Mouse (Mus musculus) lung, adult 2 months (tissue): Measurements from ENCODE around the gene Vps33b. TPM values are rescaled to one million over a fixed set of nuclear protein-coding genes. Genes with fewer than 3 reads are reported as not detected.
A peak's percentile ranks its signal among the peaks of the same experiment; 100 is the strongest.
"Not testable (repeated sequence)": the region's sequence is repeated elsewhere in the genome, so short reads cannot be mapped to it uniquely, and the experiment has no call there.

Experiments used
- DNase-seq: peaks from one replicate; pipeline ENCODE4 v3.0.0; 2022
- H3K4me1 ChIP-seq: fragments of 200-500 bp; 2 replicates; pipeline ENCODE4 v1.6.1; 2011; ENCODE audit warnings: low read length; ENCODE audit not compliant: control insufficient read depth, insufficient read depth
- H3K4me3 ChIP-seq: fragments of 200-500 bp; replicated peaks from 2 replicates; pipeline ENCODE3; 2011; ENCODE audit warnings: low read depth, mild to moderate bottlenecking, control low read depth, low read length; ENCODE audit errors: extremely low read depth
- CTCF ChIP-seq: fragments of 200-500 bp; IDR thresholded peaks from 2 replicates; pipeline ENCODE4 v1.5.1; 2011; ENCODE audit warnings: mild to moderate bottlenecking, low read length, control low read depth; ENCODE audit not compliant: insufficient read depth
- POLR2A ChIP-seq: fragments of 200-500 bp; IDR thresholded peaks from 2 replicates; pipeline ENCODE4 v1.6.1; 2011; ENCODE audit warnings: low read depth, mild to moderate bottlenecking, control low read depth, low read length, borderline replicate concordance; ENCODE audit errors: extremely low read depth
- WGBS: fragments of 180-500 bp; shearing (Covaris S2); methylation state at CpG from one replicate; pipeline ENCODE4 v1.1.7; 2018; 5-methylcytosine and 5-hydroxymethylcytosine counted together
- polyA plus RNA-seq: library from polyadenylated mRNA; depleted of rRNA; stranded (reverse); fragments of >200 nt; gene quantifications from 2 replicates; pipeline ENCODE4 v1.2.3, GENCODE M21; 2012

Vps33b gene
- polyA plus RNA-seq, 1 experiment: 14.4 TPM

- 88% methylated on average over 2 of the region's 2 CpGs for WGBS
- TF ChIP-seq POLR2A: no peak
- TF ChIP-seq CTCF: peak; percentile 23; the same call in 1 of the 2 replicates
- DNase-seq: no peak
- Histone ChIP-seq H3K4me3 (no peak overlapping the region), H3K4me1 (no peaks in the 10 kb centered on the region)
These were observed 32.1 kb downstream of the Vps33b start for GRCm38 (mm10) chr7:80301522-80301921.

- no peak for DNase-seq
- Histone ChIP-seq H3K4me3 (no peak overlapping the region), H3K4me1 (no peaks in the 10 kb centered on the region)
- TF ChIP-seq CTCF: no peak
- no peak for TF ChIP-seq POLR2A
- WGBS: 71% methylated on average over 3 of the region's 3 CpGs
These were observed 38.3 kb downstream of the Vps33b start for GRCm38 (mm10) chr7:80307766-80308165.

- DNase-seq: peak; percentile 22
- peak overlapping the region; percentile 9 for H3K4me3 ChIP-seq
- no peaks in the 10 kb centered on the region for H3K4me1 ChIP-seq
- TF ChIP-seq POLR2A: no peak
- no peak for TF ChIP-seq CTCF
- 70% methylated on average over 7 of the region's 7 CpGs for WGBS
These were observed 41.3 kb downstream of the Vps33b start for GRCm38 (mm10) chr7:80310771-80311170.

GRCm38 (mm10) chr7:80315733-80316132 is 46.3 kb downstream of the Vps33b start:
- Histone ChIP-seq H3K4me3 (no peak overlapping the region), H3K4me1 (no peaks in the 10 kb centered on the region)
- no peak for DNase-seq
- WGBS: 85% methylated on average over 2 of the region's 2 CpGs
- TF ChIP-seq CTCF: no peak
- TF ChIP-seq POLR2A: no peak

- TF ChIP-seq POLR2A (no peak), CTCF (no peak)
- WGBS: 60% methylated on average over 1 of the region's 1 CpGs
- Histone ChIP-seq H3K4me1 (no peaks in the 10 kb centered on the region), H3K4me3 (no peak overlapping the region)
- no peak for DNase-seq
These were observed 48.1 kb downstream of the Vps33b start for GRCm38 (mm10) chr7:80317439-80318115.

GRCm38 (mm10) chr7:80318670-80319069 is 49.2 kb downstream of the Vps33b start:
- WGBS: 87% methylated on average over 4 of the region's 4 CpGs
- no peak for TF ChIP-seq POLR2A
- TF ChIP-seq CTCF: no peak
- H3K4me1 ChIP-seq: peaks cover 3% of the 10 kb centered on the region; the same call in 1 of the 2 replicates

GRCm38 (mm10) chr7:80319846-80320496 is 50.5 kb downstream of the Vps33b start:
- Histone ChIP-seq H3K4me3 (no peak overlapping the region), H3K4me1 (peaks cover 3% of the 10 kb centered on the region; the same call in 1 of the 2 replicates)
- TF ChIP-seq POLR2A (no peak), CTCF (no peak)
- no peak for DNase-seq
- WGBS: 85% methylated on average over 19 of the region's 19 CpGs

More at GRCm38 (mm10) chr7:80318670-80319069, 49.2 kb downstream of the Vps33b start:
- DNase-seq: no peak
- H3K4me3 ChIP-seq: no peak overlapping the region

- TF ChIP-seq POLR2A (no peak), CTCF (no peak)
- DNase-seq: no peak
- WGBS: 20% methylated on average over 8 of the region's 8 CpGs
- Histone ChIP-seq H3K4me3 (peak overlapping the region; percentile 80), H3K4me1 (peaks cover 3% of the 10 kb centered on the region; the same call in 1 of the 2 replicates)
These were observed 53.9 kb downstream of the Vps33b start for GRCm38 (mm10) chr7:80323336-80323735.

- peak; percentile 96 for DNase-seq
- whole genome bisulfite sequencing: under 1% methylated on average over 38 of the region's 38 CpGs
- peak; percentile 85; the same call in 1 of the 2 replicates for TF ChIP-seq POLR2A
- no peak for TF ChIP-seq CTCF
- Histone ChIP-seq H3K4me3 (peak within 1 kb of the TSS; percentile 80), H3K4me1 (peaks cover 3% of the 10 kb centered on the region; the same call in 1 of the 2 replicates)
These were observed 54.8 kb downstream of the Vps33b start, which contains the start of gene Rccd1 for GRCm38 (mm10) chr7:80324043-80324815. Gene Rccd1, minus strand, starts transcription at chr7:80324454.

GRCm38 (mm10) chr7:80324816-80325119 is 55.3 kb downstream of the Vps33b start:
- not testable (repeated sequence) for DNase-seq, H3K4me3 ChIP-seq, H3K4me1 ChIP-seq
- 44% methylated on average over 5 of the region's 5 CpGs for WGBS
